Mouse (Mus musculus): ENCODE results near the gene Cyp2w1. TPM values are rescaled to one million over a fixed set of nuclear protein-coding genes. Genes with fewer than 3 reads are reported as not detected.

Gene Cyp2w1
- total RNA-seq, 2 experiments from 2014 or later: not detected

DNA sequence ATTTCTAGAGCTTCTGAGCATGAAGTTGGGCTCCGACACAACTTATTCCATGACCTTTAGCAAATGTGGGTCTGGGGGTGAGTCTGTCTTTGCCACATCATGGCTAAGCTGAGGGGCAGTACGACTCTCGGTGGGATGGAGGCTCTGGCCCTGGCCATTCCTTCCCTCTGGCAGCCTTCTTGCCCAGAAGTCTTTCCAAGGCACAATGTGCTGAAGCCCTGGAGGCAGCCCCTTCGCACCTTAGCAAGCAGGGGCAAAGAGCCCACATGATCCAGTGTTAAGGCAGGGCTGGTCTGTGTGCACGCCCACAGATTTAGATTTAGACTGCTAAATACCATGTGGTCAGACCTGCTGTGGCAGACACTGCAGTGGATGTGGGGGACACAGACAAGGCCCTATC, 46.4 kb downstream of the Cyp2w1 start:
- DNase-seq (ENCODE audit: low spot score in 2 of 2): no peak

DNA sequence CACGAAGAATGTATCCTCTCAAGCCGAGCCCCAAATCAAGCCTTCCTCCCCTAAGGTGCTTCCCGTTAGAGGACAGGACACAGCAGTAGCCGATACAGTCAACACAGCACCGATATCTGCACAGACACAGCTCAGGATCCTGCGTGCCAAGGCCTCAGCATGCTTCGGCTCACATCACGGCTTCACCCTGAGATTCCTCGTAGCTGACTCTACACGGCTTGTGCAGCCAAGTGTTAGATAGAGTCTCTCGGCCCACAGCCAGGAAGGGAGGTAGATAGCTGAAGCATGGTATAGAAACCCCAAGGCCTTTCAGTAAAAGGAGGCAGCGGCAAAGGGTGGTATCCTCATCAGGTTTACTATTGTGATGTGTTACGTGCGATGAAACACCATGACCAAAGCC, 47.6 kb downstream of the Cyp2w1 start:
- DNase-seq (ENCODE audit: low spot score in 2 of 2): no peak

- DNase-seq (ENCODE audit: low spot score in 2 of 2): no peak
Measured at GRCm38 (mm10) chr5:139402106-139402505, 49.7 kb downstream of the Cyp2w1 start.

GRCm38 (mm10) chr5:139403692-139404260, 51.4 kb downstream of the Cyp2w1 start:
- no peak for DNase-seq (ENCODE audit: low spot score in 2 of 2)

DNA sequence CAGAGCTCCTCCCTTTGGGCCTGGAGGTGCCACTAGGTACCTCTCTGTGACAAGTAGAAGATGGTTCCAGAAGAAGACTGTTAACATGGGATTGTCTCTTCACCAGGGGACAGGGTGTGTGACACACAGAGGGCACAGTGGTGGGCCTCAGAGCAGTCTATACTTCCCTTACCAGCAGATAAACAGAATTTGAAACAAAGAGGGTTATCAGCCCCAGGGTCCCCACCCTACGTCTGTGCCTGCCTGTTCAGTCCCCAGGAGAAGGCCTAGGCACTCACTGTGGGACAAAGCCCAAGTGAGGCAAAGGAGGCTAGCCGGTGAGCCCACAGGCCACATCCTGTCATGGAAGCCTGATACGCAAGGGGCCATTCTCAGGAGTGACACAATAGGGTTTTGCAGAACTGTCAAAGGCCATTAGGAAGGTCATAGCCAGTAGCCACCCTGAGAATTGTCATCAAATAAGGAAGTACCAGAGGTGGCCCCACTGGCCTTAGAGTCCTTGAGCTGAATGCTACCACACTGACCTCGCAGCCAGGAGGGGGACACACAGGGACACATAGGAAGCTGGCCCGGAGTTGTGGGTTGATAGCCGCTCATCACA, 52.5 kb downstream of the Cyp2w1 start, which contains the start of gene C130050O18Rik:
TSS of gene C130050O18Rik (plus strand) at position 480 of the 601 bp plus-strand sequence.
- DNase-seq (ENCODE audit: low spot score in 2 of 2): no peak

DNA sequence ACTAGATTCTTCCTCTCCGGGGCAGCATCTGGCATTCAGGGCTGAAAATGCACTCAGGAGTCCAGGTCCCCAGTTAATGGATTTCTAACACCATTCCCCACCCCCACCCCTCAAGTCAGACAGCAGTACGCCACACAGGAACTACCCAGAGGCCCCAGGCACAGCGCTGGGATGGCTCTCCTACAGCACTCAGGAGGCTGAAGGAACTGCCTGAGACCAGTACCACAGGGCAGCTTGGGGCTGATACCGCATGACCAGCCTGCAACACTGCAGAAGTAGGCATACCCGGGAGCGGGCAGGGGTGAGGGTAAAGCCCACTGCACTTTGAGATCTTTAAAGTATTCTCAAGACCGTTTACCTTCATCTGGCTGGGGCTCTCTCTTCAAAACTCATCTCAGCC, 53.1 kb downstream of the Cyp2w1 start:
- DNase-seq (ENCODE audit: low spot score in 2 of 2): no peak

- no peak for DNase-seq (ENCODE audit: low spot score in 2 of 2)
Measured at GRCm38 (mm10) chr5:139405953-139406352, 53.5 kb downstream of the Cyp2w1 start.

Small RNAs within 50 kb of the gene (microRNA-seq; reads per million reads assigned to microRNA genes)
- gene Mir339: 266 to 366 reads per million in 2 experiments

Other genes starting within 250 kb of the Cyp2w1 start
- 100 to 1,000 TPM; 762 to 804 TPM for gene Prkar1b, start 202.6 kb upstream of the Cyp2w1 start, total RNA-seq (2021)
- 1 to 10 TPM; 7.1 to 9.0 TPM for gene Dnaaf5, start 202.4 kb upstream of the Cyp2w1 start, total RNA-seq (2021)
- gene Sun1, start 152.0 kb upstream of the Cyp2w1 start, total RNA-seq (2021): 100 to 1,000 TPM; 109 to 132 TPM
- 10 to 100 TPM; 50.0 to 52.4 TPM for gene Get4, start 100.3 kb upstream of the Cyp2w1 start, total RNA-seq (2021)
- gene Adap1, start 27.0 kb upstream of the Cyp2w1 start, total RNA-seq (2021): 100 to 1,000 TPM; 229 to 237 TPM
- gene Cox19, start 1.2 kb upstream of the Cyp2w1 start, total RNA-seq (2021): 10 to 100 TPM; 66.8 to 67.7 TPM
- 10 to 100 TPM; 10.6 to 13.0 TPM for gene Gpr146, start 25.1 kb downstream of the Cyp2w1 start, total RNA-seq (2021)
- gene C130050O18Rik, start 52.7 kb downstream of the Cyp2w1 start, total RNA-seq (2021): under 1 TPM in 1 of 2 experiments, not detected in 1; 0.33 TPM
- gene Gper1, start 70.5 kb downstream of the Cyp2w1 start, total RNA-seq (2021): 1 to 10 TPM; 2.8 to 3.0 TPM
- 10 to 100 TPM; 14.1 to 14.6 TPM for gene 3110082I17Rik, start 107.9 kb downstream of the Cyp2w1 start, total RNA-seq (2021)
- gene Zfand2a, start 131.9 kb downstream of the Cyp2w1 start, total RNA-seq (2021): 10 to 100 TPM; 54.6 to 57.6 TPM
- gene Uncx, start 190.9 kb downstream of the Cyp2w1 start, total RNA-seq (2021): under 1 TPM; 0.23 to 0.30 TPM